Mouse (Mus musculus) heart, postnatal 25 days (tissue): ENCODE data around the gene Arl2. TPM values are rescaled to one million over a fixed set of nuclear protein-coding genes. Genes with fewer than 3 reads are reported as not detected.

ENCODE experiments used
- DNase-seq: peaks from one replicate; pipeline ENCODE4 v3.0.0; 2022; ENCODE audit warnings: low spot score
- intact Hi-C: fragments of 180-260 bp; cut with DNase I; formaldehyde crosslinking; loops from one replicate; pipeline ENCODE4 v1.15.1; 2025
- total RNA-seq, 2 experiments: library from RNA; stranded (reverse); gene quantifications; 2 replicates each; pipeline ENCODE4 v1.2.3; 2021

Arl2 gene
- total RNA-seq, 2 experiments from 2014 or later: 54.4 to 58.4 TPM

GRCm38 (mm10) chr19:6127760-6128341 lies 13.5 kb downstream of the Arl2 start, which contains the start of gene Snx15:
Gene Snx15, minus strand, starts transcription at chr19:6128304.
- DNase-seq: peak; percentile 92
- intact Hi-C loops: loop anchor here (10.0 kb wide), 1 partner anchor 207 kb away; the partner anchor contains the start of gene Men1

- DNase-seq: no peak
- intact Hi-C loops: loop anchor here (1.0 to 10.0 kb wide), 2 partner anchors 160 to 208 kb away; partner anchors contain the start of gene Men1
Observed at GRCm38 (mm10) chr19:6126789-6127580, 14.4 kb downstream of the Arl2 start.

GRCm38 (mm10) chr19:6126289-6126688 lies 15.1 kb downstream of the Arl2 start:
- intact Hi-C loops: loop anchor here (1.0 to 10.0 kb wide), 2 partner anchors 159 to 209 kb away; partner anchors contain the start of gene Men1
- no peak for DNase-seq

- no peak for DNase-seq
- intact Hi-C loops: loop anchor here (10.0 kb wide), 1 partner anchor 210 kb away; the partner anchor contains the start of gene Men1
Observed at GRCm38 (mm10) chr19:6124898-6125297, 16.4 kb downstream of the Arl2 start.

- intact Hi-C loops: loop anchor here (10.0 kb wide), 1 partner anchor 211 kb away; the partner anchor contains the start of gene Men1
Observed at GRCm38 (mm10) chr19:6123330-6123729, 18.0 kb downstream of the Arl2 start.

GRCm38 (mm10) chr19:6121761-6122160 lies 19.6 kb downstream of the Arl2 start:
- intact Hi-C loops: loop anchor here (10.0 kb wide), 1 partner anchor 213 kb away; the partner anchor contains the start of gene Men1
- DNase-seq: no peak

More at GRCm38 (mm10) chr19:6123330-6123729, 18.0 kb downstream of the Arl2 start:
- no peak for DNase-seq

- intact Hi-C loops: loop anchor here (2.0 to 5.0 kb wide), 2 partner anchors 32 to 71 kb away; partner anchors contain the start of gene Syvn1
- DNase-seq: no peak
Observed at GRCm38 (mm10) chr19:6118677-6119185, 22.6 kb downstream of the Arl2 start.

DNA sequence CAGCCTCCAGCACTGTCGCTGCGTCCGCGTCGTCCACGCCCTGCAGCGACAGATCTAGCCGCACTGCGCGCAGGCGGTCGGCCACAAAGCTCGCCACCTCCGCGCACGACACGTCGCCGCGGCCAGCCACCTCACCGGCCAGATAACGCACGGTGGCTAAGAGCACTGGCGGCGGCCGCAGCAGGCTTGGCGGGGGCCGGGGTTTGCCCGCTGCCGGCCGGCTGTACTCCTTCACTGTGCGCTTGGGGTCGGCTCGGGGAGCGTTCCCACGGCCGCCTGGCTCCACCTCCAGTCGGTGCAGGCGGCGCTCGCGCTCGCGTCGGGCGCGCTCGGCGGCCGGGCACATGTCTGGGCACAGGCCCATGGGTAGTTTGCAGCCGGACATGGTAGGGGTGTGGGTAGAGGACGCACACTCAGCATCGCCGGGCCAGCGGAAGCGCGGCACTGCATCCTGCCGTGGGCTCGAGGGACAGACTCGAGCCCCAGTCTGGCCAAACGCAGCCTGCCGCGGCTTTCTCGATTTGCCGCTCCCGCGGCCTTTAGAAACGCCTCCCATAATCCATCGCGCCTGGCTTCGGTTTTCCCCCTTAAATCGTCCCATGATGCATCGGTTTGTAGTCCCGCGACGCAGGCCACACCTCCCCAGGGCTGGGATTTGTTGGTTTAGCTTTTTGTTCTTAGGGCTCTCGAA lies 23.2 kb downstream of the Arl2 start, which contains the start of gene Sac3d1:
Gene Sac3d1, minus strand, starts transcription at position 665 of the 691 bp plus-strand sequence.
- peak; percentile 77 for DNase-seq
- intact Hi-C loops: loop anchor here (2.0 to 5.0 kb wide), 2 partner anchors 31 to 71 kb away; partner anchors contain the start of gene Syvn1

DNA sequence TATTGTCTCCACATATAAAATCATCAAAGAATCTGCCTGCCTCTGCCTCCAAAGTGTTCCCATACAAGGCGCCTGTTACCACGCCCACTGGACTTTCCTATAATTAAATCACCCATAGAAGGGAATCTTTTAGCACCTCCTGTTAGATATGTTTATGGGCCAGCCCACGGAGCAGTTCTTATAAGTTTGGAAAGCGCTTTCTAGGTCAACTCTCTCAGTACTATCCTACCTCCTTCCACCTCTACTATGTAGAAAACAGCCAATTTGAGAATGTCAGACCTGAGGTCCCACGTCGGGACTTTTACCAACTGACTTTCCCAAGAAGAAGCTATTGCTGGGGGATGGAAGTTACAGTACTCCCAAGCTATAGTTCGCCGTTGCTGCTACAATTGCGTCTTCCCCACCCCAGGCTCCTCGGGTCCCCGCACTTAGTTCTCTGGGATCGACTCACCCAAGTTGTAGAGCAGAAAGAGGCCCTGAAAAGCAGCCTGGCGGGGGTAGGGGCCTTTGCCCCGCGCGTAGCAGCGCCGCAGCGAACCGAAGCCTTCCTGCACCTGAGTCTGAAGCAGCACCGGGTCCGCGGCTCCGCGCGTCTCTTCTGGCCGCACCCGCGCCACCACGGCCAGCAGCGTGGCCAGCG lies 23.9 kb downstream of the Arl2 start:
- no peak for DNase-seq
- intact Hi-C loops: loop anchor here (5.0 kb wide), 1 partner anchor 70 kb away; the partner anchor contains the start of gene Syvn1

- intact Hi-C loops: loop anchor here (5.0 kb wide), 1 partner anchor 69 kb away; the partner anchor contains the start of gene Syvn1
- no peak for DNase-seq
Observed at GRCm38 (mm10) chr19:6116113-6116850, 25.1 kb downstream of the Arl2 start.

GRCm38 (mm10) chr19:6113116-6113515 lies 28.2 kb downstream of the Arl2 start:
- no peak for DNase-seq
- intact Hi-C loops: loop anchor here (5.0 kb wide), 1 partner anchor 131 kb away; no protein-coding TSS in a partner anchor

DNA sequence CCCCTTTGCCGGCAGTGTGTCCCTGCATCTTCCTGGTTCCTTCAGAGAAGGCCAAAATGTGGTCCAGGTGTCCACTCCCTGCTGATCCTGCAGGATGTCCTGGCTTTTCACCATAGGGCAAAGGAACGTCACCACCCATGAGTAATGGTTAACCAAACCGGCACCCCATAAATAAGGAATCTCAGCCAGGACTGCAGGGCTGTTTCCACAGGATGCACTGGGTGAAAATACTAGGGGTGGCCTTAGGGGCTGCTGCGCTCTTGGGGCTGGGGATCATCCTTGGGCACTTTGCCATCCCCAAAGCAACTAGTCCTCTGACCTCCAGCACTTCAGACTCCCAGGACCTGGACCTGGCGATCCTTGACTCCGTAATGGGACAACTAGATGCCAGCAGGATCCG lies 35.8 kb downstream of the Arl2 start, which contains the start of gene Naaladl1:
Gene Naaladl1, plus strand, starts transcription at position 197 of the 400 bp plus-strand sequence.
- intact Hi-C loops: no loop called here
- no peak for DNase-seq

GRCm38 (mm10) chr19:6104476-6104875 lies 36.9 kb downstream of the Arl2 start:
- intact Hi-C loops: no loop called here
- DNase-seq: no peak

DNA sequence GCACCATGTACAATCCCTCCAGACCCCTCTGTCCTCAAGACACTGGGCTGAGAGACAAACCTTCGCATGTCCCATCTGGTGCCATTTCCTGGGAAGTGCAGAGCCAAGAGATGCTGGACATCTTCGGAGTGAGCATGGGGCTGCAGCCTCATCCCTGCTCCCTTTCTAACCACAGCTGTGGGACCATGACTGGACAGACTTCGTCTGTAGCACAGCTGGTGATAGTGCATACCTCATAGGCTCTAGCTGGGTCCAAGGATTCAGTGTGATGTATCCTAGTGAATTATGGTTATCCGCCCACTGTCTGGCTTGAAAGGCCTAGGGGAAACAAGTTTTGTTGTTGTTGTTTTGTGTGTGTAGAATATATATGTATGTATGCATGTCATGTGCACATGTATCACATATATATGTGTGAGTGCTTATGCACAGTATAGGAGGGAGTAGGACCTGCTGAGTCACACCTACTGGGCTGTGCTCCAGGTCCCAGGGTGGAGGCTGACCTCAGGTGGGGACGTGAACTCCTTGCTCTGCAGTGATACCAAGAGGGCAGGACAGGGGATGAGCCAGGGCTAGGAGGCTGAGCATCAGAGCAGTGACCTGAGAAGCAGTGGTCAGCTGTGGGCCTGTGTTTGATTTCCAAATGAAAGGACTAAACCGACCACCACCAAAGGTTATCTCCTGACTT lies 39.0 kb downstream of the Arl2 start:
- no peak for DNase-seq
- intact Hi-C loops: no loop called here

DNA sequence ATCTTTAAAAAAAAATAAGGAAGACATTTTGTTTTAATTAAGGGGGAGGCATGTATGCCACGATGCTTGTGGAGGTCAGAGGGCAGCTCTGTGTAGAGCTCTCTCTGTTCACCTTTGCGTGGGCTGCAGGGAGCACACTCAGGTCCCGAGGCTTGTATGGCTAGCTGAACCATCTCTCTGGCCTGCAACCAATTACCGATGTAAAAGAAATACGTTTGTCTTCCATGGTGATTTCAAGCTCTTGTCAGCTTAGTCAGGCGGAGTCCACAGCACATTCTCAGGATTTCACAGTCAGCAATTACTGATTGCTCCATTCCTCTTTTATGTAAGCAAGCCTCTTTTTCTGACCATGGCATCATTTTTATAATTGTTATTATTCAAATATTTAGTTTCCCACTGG lies 40.2 kb downstream of the Arl2 start:
- intact Hi-C loops: no loop called here
- no peak for DNase-seq

- intact Hi-C loops: no loop called here
- DNase-seq: no peak
Observed at GRCm38 (mm10) chr19:6097847-6098246, 43.5 kb downstream of the Arl2 start.

DNA sequence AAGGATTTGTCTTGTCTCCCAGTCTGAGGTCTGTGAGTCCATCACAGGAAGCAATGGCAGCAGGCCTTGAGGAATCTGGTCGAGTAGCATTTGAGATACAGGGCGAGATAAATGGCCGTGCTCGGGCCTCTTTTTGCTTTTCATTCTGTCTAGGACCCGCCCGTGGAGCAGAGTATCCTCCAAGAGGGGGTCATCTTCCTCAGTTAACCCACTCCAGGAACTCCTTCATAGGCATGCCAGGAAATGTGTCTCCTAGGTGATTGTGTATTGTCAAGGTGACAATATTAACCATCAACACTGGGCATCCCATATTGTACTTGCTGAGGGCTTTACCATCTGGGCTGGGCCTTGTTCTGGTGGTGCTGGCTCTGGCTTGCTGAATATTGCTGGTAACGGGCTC lies 47.2 kb downstream of the Arl2 start, which contains the start of gene AC131692.1:
Gene AC131692.1, plus strand, starts transcription at position 301 of the 400 bp plus-strand sequence.
- intact Hi-C loops: no loop called here
- DNase-seq: no peak

DNA sequence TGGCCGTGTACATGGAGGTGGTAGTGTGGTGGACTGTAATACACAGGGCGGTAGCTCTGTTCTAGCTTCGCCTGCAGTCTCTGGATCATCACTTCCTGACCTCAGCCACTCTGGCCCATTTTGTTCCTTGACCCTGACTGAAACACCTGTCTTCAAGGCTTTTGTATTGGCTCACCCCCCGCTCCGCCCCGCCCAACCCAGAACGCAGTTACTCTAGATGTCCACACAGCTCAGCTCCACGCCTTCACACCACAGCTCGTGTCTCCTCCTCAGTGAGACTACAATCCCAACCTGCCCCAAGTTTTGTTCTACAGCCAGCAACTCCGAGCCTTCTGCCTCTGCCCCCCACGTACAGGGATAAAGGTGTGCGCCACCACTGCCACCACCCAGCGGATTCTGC lies 52.5 kb downstream of the Arl2 start:
- no peak for DNase-seq
- intact Hi-C loops: loop anchor here (10.0 kb wide), 1 partner anchor 246 kb away; the partner anchor contains the start of gene Men1
